Mouse (Mus musculus): ENCODE data around the gene Zfp40. TPM values are rescaled to one million over a fixed set of nuclear protein-coding genes. Genes with fewer than 3 reads are reported as not detected.
"Not testable (repeated sequence)": the region's sequence is repeated elsewhere in the genome, so short reads cannot be mapped to it uniquely, and the experiment has no call there.

The Zfp40 gene
- 36.0 and 40.0 TPM in 2 replicates for total RNA-seq (2014; rRNA removed)
- polyA plus RNA-seq (2015; fragmentation: Nextera tagmentation; extraction: Ambion mirVana): 20.0 and 21.1 TPM in 2 replicates

DNA sequence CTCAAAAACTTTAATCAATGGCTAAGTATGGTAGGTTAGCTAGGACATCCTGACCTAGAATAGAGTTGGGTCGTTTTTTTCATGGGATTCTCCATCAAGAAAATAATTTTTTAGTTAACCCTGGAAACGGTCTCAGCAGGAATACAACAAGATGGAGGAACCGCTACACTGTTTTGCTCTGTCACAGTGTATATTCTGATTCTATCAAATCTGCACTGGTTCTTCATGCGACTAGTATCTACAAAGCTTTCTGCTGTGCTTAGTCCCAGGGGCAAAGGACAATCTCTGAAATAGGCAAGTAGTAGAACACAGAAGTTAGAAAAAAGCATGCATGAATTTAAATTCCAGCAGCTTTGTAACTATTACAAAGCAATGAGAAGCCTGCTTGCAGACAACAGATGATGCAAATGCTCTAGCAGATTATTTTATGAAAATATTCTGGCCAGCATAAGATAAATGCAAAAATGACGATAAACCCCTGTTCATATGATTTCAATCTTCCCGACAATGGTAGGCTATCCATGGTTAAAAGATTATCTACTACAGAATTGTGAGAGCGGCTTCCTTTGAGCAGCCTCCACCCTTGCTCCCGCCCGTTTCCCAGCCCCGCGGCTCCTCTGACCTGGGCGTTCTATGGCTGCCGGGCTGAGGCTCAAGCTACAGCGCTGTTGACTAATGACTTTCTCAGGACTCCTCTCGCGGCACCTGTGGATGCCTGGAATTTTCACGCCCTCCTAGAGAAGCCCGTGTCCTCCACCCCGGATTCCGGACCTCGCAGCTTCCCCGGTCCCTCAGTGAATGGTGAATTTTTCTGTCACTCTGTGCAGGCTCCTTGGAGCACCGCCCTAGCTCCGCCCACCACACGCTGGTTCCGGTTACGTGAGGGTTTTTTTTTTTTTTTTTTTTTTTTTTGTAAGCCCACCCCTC, at the start of gene Zfp40:
TSS of gene Zfp40 (minus strand) at position 800 of the 927 bp plus-strand sequence.
- WGBS: 2% methylated on average over 27 of the region's 27 CpGs
- DNase-seq (peak; percentile 94), ATAC-seq (peak; percentile 100)
- Histone ChIP-seq H3K27ac (ENCODE audit: low read depth, low read length) (peak within 1 kb of the TSS; percentile 79), H3K9ac (peak within 1 kb of the TSS; percentile 69), H3K36me3 (ENCODE audit: insufficient read depth) (0 out of 2 replicates have a peak, but pooled peaks cover 4% of the 10 kb centered on the region), H3K9me3 (ENCODE audit: low read length) (no peaks in the 10 kb centered on the region), H3K4me2 (ENCODE audit: low read depth) (peak within 1 kb of the TSS; percentile 88), H3K27me3 (ENCODE audit: insufficient read depth, low read length) (no peaks in the 10 kb centered on the region), H3K4me1 (ENCODE audit: insufficient read depth) (0 out of 2 replicates have a peak, but pooled peaks cover 9% of the 10 kb centered on the region), H3K4me3 (ENCODE audit: low read depth, low read length) (peak within 1 kb of the TSS; percentile 64)
- no peak for TF ChIP-seq CTCF (IDR thresholded peaks at IDR 0.05; ENCODE audit: low read depth)

DNA sequence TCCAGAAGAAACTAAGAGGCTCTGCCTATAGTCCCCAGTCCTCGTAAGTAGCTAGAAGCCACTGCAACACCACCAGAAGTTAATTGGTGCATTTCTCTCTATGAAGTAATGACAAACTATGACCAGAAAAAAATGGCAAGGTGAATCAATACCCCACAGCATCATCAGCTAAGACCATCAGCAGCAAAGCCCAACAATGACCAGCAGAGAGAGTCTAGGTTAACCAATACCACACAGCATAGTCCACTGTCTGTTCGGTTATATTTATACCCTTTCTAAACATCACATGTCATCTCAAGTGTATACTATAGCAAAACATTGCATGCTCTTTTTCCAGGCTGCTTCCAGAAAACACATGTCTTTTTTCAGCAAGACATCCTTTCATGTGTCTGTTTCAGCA, 25.3 kb upstream of the Zfp40 start:
- no peak for ATAC-seq
- WGBS: 87% methylated on average over 2 of the region's 2 CpGs
- DNase-seq: no peak
- Histone ChIP-seq H3K4me1 (ENCODE audit: insufficient read depth) (no peaks in the 10 kb centered on the region), H3K4me3 (ENCODE audit: low read depth, low read length) (no peak overlapping the region), H3K27me3 (ENCODE audit: insufficient read depth, low read length) (no peaks in the 10 kb centered on the region), H3K36me3 (ENCODE audit: insufficient read depth) (no peaks in the 10 kb centered on the region), H3K9ac (no peak overlapping the region), H3K9me3 (ENCODE audit: low read length) (no peaks in the 10 kb centered on the region), H3K27ac (ENCODE audit: low read depth, low read length) (no peak overlapping the region), H3K4me2 (ENCODE audit: low read depth) (no peak overlapping the region)
- no peak for TF ChIP-seq CTCF (IDR thresholded peaks at IDR 0.05; ENCODE audit: low read depth)

DNA sequence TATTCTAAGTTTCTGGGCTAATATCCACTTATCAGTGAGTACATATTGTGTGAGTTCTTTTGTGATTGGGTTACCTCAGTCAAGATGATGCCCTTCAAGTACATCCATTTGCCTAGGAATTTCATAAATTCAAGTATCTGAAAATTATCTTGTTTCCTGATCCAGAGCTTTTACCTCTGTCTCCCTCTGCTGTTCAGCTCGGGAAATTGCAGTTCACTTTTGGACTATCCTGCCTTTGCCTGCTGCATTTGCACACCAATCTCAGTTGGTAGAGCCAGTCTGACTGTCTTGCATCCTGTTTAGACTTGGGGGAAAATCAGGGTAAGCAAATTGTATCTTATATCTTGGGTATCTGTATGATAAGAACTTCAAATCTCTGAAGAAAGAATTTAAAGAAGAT, 6.8 kb upstream of the Zfp40 start:
- not testable (repeated sequence) for H3K9ac ChIP-seq; H3K4me3 ChIP-seq (ENCODE audit: low read depth, low read length); H3K4me1 ChIP-seq (ENCODE audit: insufficient read depth); H3K27me3 ChIP-seq (ENCODE audit: insufficient read depth, low read length); H3K4me2 ChIP-seq (ENCODE audit: low read depth); H3K27ac ChIP-seq (ENCODE audit: low read depth, low read length); ATAC-seq; H3K36me3 ChIP-seq (ENCODE audit: insufficient read depth); H3K9me3 ChIP-seq (ENCODE audit: low read length)
- WGBS: 2% methylated on average over 1 of the region's 1 CpGs
- TF ChIP-seq CTCF (IDR thresholded peaks at IDR 0.05; ENCODE audit: low read depth): peak; percentile 69
- peak; percentile 58 for DNase-seq

DNA sequence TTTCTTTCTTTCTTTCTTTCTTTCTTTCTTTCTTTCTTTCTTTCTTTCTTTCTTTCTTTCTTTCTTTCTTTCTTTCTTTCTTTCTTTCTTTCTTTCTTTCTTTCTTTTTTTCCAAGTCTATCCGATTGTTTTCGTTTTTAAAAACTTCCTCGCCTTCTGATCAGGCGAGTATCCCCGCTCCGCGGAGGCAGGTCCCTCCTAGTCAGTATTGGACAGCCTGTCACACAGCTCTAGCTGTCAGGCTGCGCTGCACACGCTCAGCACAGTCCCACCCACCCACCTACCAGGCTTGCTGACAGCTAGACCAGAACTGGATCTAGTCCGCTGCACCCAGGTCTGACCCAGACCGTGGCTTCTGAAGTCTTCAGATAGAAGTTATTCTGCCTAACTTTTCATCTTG, 389 bp upstream of the Zfp40 start:
- ATAC-seq (peak; percentile 86), DNase-seq (peak; percentile 57)
- Histone ChIP-seq H3K27ac (ENCODE audit: low read depth, low read length) (no peak overlapping the region), H3K27me3 (ENCODE audit: insufficient read depth, low read length) (no peaks in the 10 kb centered on the region), H3K9ac (peak overlapping the region; percentile 28; the same call in 1 of the 2 replicates), H3K9me3 (ENCODE audit: low read length) (no peaks in the 10 kb centered on the region), H3K4me1 (ENCODE audit: insufficient read depth) (0 out of 2 replicates have a peak, but pooled peaks cover 9% of the 10 kb centered on the region), H3K4me2 (ENCODE audit: low read depth) (peak overlapping the region; percentile 88), H3K36me3 (ENCODE audit: insufficient read depth) (no peaks in the 10 kb centered on the region), H3K4me3 (ENCODE audit: low read depth, low read length) (peak overlapping the region; percentile 46)
- TF ChIP-seq CTCF (IDR thresholded peaks at IDR 0.05; ENCODE audit: low read depth): no peak
- under 1% methylated on average over 11 of the region's 11 CpGs for WGBS

DNA sequence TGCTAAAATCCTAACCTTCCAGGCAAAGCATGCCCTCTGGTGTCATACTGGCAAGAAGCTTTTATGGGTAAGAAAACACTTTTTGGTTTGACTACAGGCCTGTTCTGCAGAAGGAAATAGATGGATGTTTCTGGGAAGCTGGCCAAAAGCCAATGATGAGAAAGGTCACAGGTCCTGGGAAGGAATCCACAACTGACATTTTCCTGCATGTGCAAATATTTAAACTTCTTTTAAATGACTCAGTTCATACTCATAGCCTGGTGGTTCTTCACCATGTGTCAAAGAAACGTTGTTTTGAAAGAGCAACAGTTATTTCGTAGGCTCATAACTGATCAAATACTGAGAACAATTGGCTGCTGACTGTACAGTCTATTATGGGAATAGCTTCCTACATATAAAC, 5.4 kb downstream of the Zfp40 start:
- Histone ChIP-seq H3K4me3 (ENCODE audit: low read depth, low read length) (no peak overlapping the region), H3K27ac (ENCODE audit: low read depth, low read length) (no peak overlapping the region), H3K9ac (no peak overlapping the region), H3K4me1 (ENCODE audit: insufficient read depth) (0 out of 2 replicates have a peak, but pooled peaks cover 9% of the 10 kb centered on the region), H3K4me2 (ENCODE audit: low read depth) (no peak overlapping the region), H3K27me3 (ENCODE audit: insufficient read depth, low read length) (no peaks in the 10 kb centered on the region), H3K36me3 (ENCODE audit: insufficient read depth) (peaks cover 26% of the 10 kb centered on the region), H3K9me3 (ENCODE audit: low read length) (no peaks in the 10 kb centered on the region)
- no peak for ATAC-seq
- 94% methylated on average over 2 of the region's 2 CpGs for WGBS
- no peak for TF ChIP-seq CTCF (IDR thresholded peaks at IDR 0.05; ENCODE audit: low read depth)
- DNase-seq: no peak

Other genes starting within 250 kb of the Zfp40 start
- gene Vmn2r-ps130, start 132.1 kb downstream of the Zfp40 start, total RNA-seq (2014; rRNA removed): not detected in 2 replicates
- gene Vmn2r-ps130, start 132.1 kb downstream of the Zfp40 start, polyA plus RNA-seq (2015; fragmentation: Nextera tagmentation; extraction: Ambion mirVana): not detected in 2 replicates
- not detected in 2 replicates for gene Vmn2r114, start 119.3 kb upstream of the Zfp40 start, total RNA-seq (2014; rRNA removed)
- not detected in 2 replicates for gene Vmn2r114, start 119.3 kb upstream of the Zfp40 start, polyA plus RNA-seq (2015; fragmentation: Nextera tagmentation; extraction: Ambion mirVana)
- gene Vmn2r115, start 150.5 kb upstream of the Zfp40 start, total RNA-seq (2014; rRNA removed): under 0.01 TPM in 1 of 2 replicates, not detected in the other
- not detected in 2 replicates for gene Vmn2r115, start 150.5 kb upstream of the Zfp40 start, polyA plus RNA-seq (2015; fragmentation: Nextera tagmentation; extraction: Ambion mirVana)
- not detected in 2 replicates for gene Vmn2r116, start 191.4 kb upstream of the Zfp40 start, total RNA-seq (2014; rRNA removed)
- not detected in 2 replicates for gene Vmn2r116, start 191.4 kb upstream of the Zfp40 start, polyA plus RNA-seq (2015; fragmentation: Nextera tagmentation; extraction: Ambion mirVana)